Mouse (Mus musculus) lung, embryonic 16.5 days (tissue): ENCODE data around the gene Znhit3. TPM values are rescaled to one million over a fixed set of nuclear protein-coding genes. Genes with fewer than 3 reads are reported as not detected.

Experiments
- ATAC-seq: fragments of 200-750 bp; cut with Nextera tagmentation; 2 replicates; pipeline ENCODE4 v1.8.0; 2017; ENCODE audit warnings: low read depth, mild to moderate bottlenecking, moderate library complexity
- H3K27ac ChIP-seq: fragments of 300-500 bp; sonication (generic); 2 replicates; pipeline ENCODE4 v1.5.1; 2014; ENCODE audit warnings: mild to moderate bottlenecking, control low read depth, low read length
- H3K27me3 ChIP-seq: fragments of 300-500 bp; sonication (generic); 2 replicates; pipeline ENCODE4 v1.6.1; 2014; ENCODE audit warnings: low read depth, low read length, mixed read lengths; ENCODE audit not compliant: control insufficient read depth, insufficient read depth
- H3K36me3 ChIP-seq: fragments of 300-500 bp; sonication (generic); 2 replicates; pipeline ENCODE4 v1.6.1; 2014; ENCODE audit warnings: low read length; ENCODE audit not compliant: control insufficient read depth, insufficient read depth
- H3K4me1 ChIP-seq: fragments of 300-500 bp; sonication (generic); replicated peaks from 2 replicates; pipeline ENCODE4 v1.6.1; 2014; ENCODE audit warnings: low read length, mixed read lengths; ENCODE audit not compliant: control insufficient read depth, insufficient read depth
- H3K4me2 ChIP-seq: fragments of 300-500 bp; sonication (generic); 2 replicates; pipeline ENCODE4 v1.6.1; 2014; ENCODE audit warnings: low read depth, low read length, control low read depth
- H3K4me3 ChIP-seq: fragments of 300-500 bp; sonication (generic); 2 replicates; pipeline ENCODE4 v1.5.1; 2014; ENCODE audit warnings: mild to moderate bottlenecking, low read length, control low read depth
- H3K9ac ChIP-seq: fragments of 300-500 bp; sonication (generic); 2 replicates; pipeline ENCODE4 v1.6.1; 2014; ENCODE audit warnings: low read length, control low read depth
- H3K9me3 ChIP-seq: fragments of 300-500 bp; sonication (generic); 2 replicates; pipeline ENCODE4 v1.6.1; 2016; ENCODE audit warnings: low read length; ENCODE audit not compliant: control insufficient read depth
- WGBS: fragments of 180-500 bp; shearing (Covaris S2); extraction: QIAGEN DNeasy Blood & Tissue Kit; methylation state at CpG from one replicate; pipeline ENCODE4 v1.1.7; 2014; 5-methylcytosine and 5-hydroxymethylcytosine counted together
- polyA plus RNA-seq: library from polyadenylated mRNA; unstranded; fragments of >200 nt; fragmentation: Nextera tagmentation; extraction: Ambion mirVana; gene quantifications from 2 replicates; pipeline ENCODE4 v1.2.1, GENCODE M21; 2015

Znhit3 gene
- polyA plus RNA-seq, 1 experiment from 2014 or later: 53.3 TPM

GRCm38 (mm10) chr11:84914673-84915072 lies 1.5 kb downstream of the Znhit3 start:
- Histone ChIP-seq H3K9me3 (no peaks in the 10 kb centered on the region), H3K27ac (no peak overlapping the region), H3K27me3 (no peaks in the 10 kb centered on the region), H3K4me3 (no peak overlapping the region), H3K4me1 (no peaks in the 10 kb centered on the region; the same call in 1 of the 2 replicates), H3K4me2 (no peak overlapping the region), H3K9ac (no peak overlapping the region), H3K36me3 (peaks cover 14% of the 10 kb centered on the region)
- WGBS: 89% methylated on average over 5 of the region's 5 CpGs
- ATAC-seq: no peak

- H3K9me3 ChIP-seq: no peaks in the 10 kb centered on the region
- no peak overlapping the region for H3K9ac ChIP-seq
- no peaks in the 10 kb centered on the region for H3K27me3 ChIP-seq
- no peaks in the 10 kb centered on the region; the same call in 1 of the 2 replicates for H3K4me1 ChIP-seq
- H3K27ac ChIP-seq: no peak overlapping the region
- peaks cover 28% of the 10 kb centered on the region for H3K36me3 ChIP-seq
- no peak for ATAC-seq
- 85% methylated on average over 4 of the region's 4 CpGs for WGBS
- no peak overlapping the region for H3K4me3 ChIP-seq
- no peak overlapping the region for H3K4me2 ChIP-seq
Measured at GRCm38 (mm10) chr11:84910411-84910810, 5.8 kb downstream of the Znhit3 start.

- no peak overlapping the region for H3K27ac ChIP-seq
- no peak for ATAC-seq
- H3K4me2 ChIP-seq: no peak overlapping the region
- no peaks in the 10 kb centered on the region for H3K9me3 ChIP-seq
- no peak overlapping the region for H3K9ac ChIP-seq
- no peak overlapping the region for H3K4me3 ChIP-seq
- no peaks in the 10 kb centered on the region for H3K4me1 ChIP-seq
- H3K27me3 ChIP-seq: no peaks in the 10 kb centered on the region
- 88% methylated on average over 6 of the region's 6 CpGs for WGBS
- H3K36me3 ChIP-seq: peaks cover 37% of the 10 kb centered on the region
Measured at GRCm38 (mm10) chr11:84908480-84908879, 7.7 kb downstream of the Znhit3 start.

GRCm38 (mm10) chr11:84907081-84907480 lies 9.1 kb downstream of the Znhit3 start:
- ATAC-seq: no peak

GRCm38 (mm10) chr11:84904597-84905144 lies 11.5 kb downstream of the Znhit3 start:
- no peak overlapping the region for H3K9ac ChIP-seq
- H3K36me3 ChIP-seq: peaks cover 42% of the 10 kb centered on the region
- H3K9me3 ChIP-seq: no peaks in the 10 kb centered on the region
- H3K27ac ChIP-seq: no peak overlapping the region
- H3K27me3 ChIP-seq: no peaks in the 10 kb centered on the region
- H3K4me1 ChIP-seq: no peaks in the 10 kb centered on the region
- 82% methylated on average over 9 of the region's 9 CpGs for WGBS
- H3K4me2 ChIP-seq: no peak overlapping the region
- no peak for ATAC-seq
- H3K4me3 ChIP-seq: no peak overlapping the region

More at GRCm38 (mm10) chr11:84907081-84907480, 9.1 kb downstream of the Znhit3 start:
- Histone ChIP-seq H3K9ac (no peak overlapping the region), H3K4me1 (no peaks in the 10 kb centered on the region), H3K4me2 (no peak overlapping the region), H3K36me3 (peaks cover 47% of the 10 kb centered on the region), H3K27ac (no peak overlapping the region), H3K27me3 (no peaks in the 10 kb centered on the region), H3K4me3 (no peak overlapping the region), H3K9me3 (no peaks in the 10 kb centered on the region)
- 78% methylated on average over 3 of the region's 3 CpGs for WGBS

- 86% methylated on average over 12 of the region's 15 CpGs for WGBS
- ATAC-seq: no peak
Measured at GRCm38 (mm10) chr11:84893113-84893512, 23.1 kb downstream of the Znhit3 start.

GRCm38 (mm10) chr11:84891705-84892104 lies 24.5 kb downstream of the Znhit3 start:
- Histone ChIP-seq H3K9me3 (no peaks in the 10 kb centered on the region), H3K9ac (no peak overlapping the region), H3K4me1 (no peaks in the 10 kb centered on the region), H3K4me2 (no peak overlapping the region), H3K4me3 (no peak overlapping the region), H3K36me3 (peaks cover 21% of the 10 kb centered on the region), H3K27ac (no peak overlapping the region), H3K27me3 (no peaks in the 10 kb centered on the region)
- 86% methylated on average over 7 of the region's 7 CpGs for WGBS
- ATAC-seq: no peak

More at GRCm38 (mm10) chr11:84893113-84893512, 23.1 kb downstream of the Znhit3 start:
- Histone ChIP-seq H3K27me3 (no peaks in the 10 kb centered on the region), H3K9ac (no peak overlapping the region), H3K9me3 (no peaks in the 10 kb centered on the region), H3K4me3 (no peak overlapping the region), H3K36me3 (peaks cover 25% of the 10 kb centered on the region), H3K27ac (no peak overlapping the region), H3K4me1 (no peaks in the 10 kb centered on the region), H3K4me2 (no peak overlapping the region)

- H3K9ac ChIP-seq: no peak overlapping the region
- WGBS: 96% methylated on average over 2 of the region's 2 CpGs
- H3K27me3 ChIP-seq: no peaks in the 10 kb centered on the region
- no peak overlapping the region for H3K4me2 ChIP-seq
- H3K36me3 ChIP-seq: peaks cover 21% of the 10 kb centered on the region
- no peak for ATAC-seq
- no peak overlapping the region for H3K4me3 ChIP-seq
- H3K4me1 ChIP-seq: no peaks in the 10 kb centered on the region
- H3K27ac ChIP-seq: no peak overlapping the region
- no peaks in the 10 kb centered on the region for H3K9me3 ChIP-seq
Measured at GRCm38 (mm10) chr11:84889492-84889891, 26.7 kb downstream of the Znhit3 start.

- Histone ChIP-seq H3K4me3 (no peak overlapping the region), H3K4me1 (no peaks in the 10 kb centered on the region), H3K27ac (no peak overlapping the region), H3K27me3 (no peaks in the 10 kb centered on the region), H3K9ac (no peak overlapping the region), H3K36me3 (peaks cover 27% of the 10 kb centered on the region), H3K4me2 (no peak overlapping the region), H3K9me3 (no peaks in the 10 kb centered on the region)
- ATAC-seq: no peak
- WGBS: 95% methylated on average over 8 of the region's 8 CpGs
Measured at GRCm38 (mm10) chr11:84888025-84888424, 28.1 kb downstream of the Znhit3 start.
